Mouse (Mus musculus) hindbrain, embryonic 16.5 days (tissue): ENCODE results near the gene Carm1. TPM values are rescaled to one million over a fixed set of nuclear protein-coding genes. Genes with fewer than 3 reads are reported as not detected.
"Not testable (repeated sequence)": the region's sequence is repeated elsewhere in the genome, so short reads cannot be mapped to it uniquely, and the experiment has no call there.

ENCODE experiments used
- ATAC-seq: fragments of 200-750 bp; cut with Nextera tagmentation; 2 replicates; pipeline ENCODE4 v1.8.0; 2017; ENCODE audit warnings: moderate TSS enrichment, moderate library complexity
- H3K27ac ChIP-seq: fragments of 300-500 bp; sonication (generic); 2 replicates; pipeline ENCODE4 v1.5.1; 2014; ENCODE audit warnings: low read depth, mild to moderate bottlenecking, control low read depth, low read length, moderate library complexity
- H3K27me3 ChIP-seq: fragments of 300-500 bp; sonication (generic); replicated peaks from 2 replicates; pipeline ENCODE4 v1.6.1; 2014; ENCODE audit warnings: low read length; ENCODE audit not compliant: control insufficient read depth, insufficient read depth
- H3K36me3 ChIP-seq: fragments of 300-500 bp; sonication (generic); 2 replicates; pipeline ENCODE4 v1.6.1; 2014; ENCODE audit warnings: mild to moderate bottlenecking, low read length, moderate library complexity, mixed read lengths; ENCODE audit not compliant: control insufficient read depth, insufficient read depth
- H3K4me1 ChIP-seq: fragments of 300-500 bp; sonication (generic); 2 replicates; pipeline ENCODE4 v1.6.1; 2014; ENCODE audit warnings: low read depth, low read length; ENCODE audit not compliant: control insufficient read depth, insufficient read depth
- H3K4me2 ChIP-seq: fragments of 300-500 bp; sonication (generic); 2 replicates; pipeline ENCODE4 v1.6.1; 2014; ENCODE audit warnings: mild to moderate bottlenecking, low read length, control low read depth, moderate library complexity
- H3K4me3 ChIP-seq: fragments of 300-500 bp; sonication (generic); 2 replicates; pipeline ENCODE4 v1.5.1; 2014; ENCODE audit warnings: mild to moderate bottlenecking, low read length, control low read depth, moderate library complexity
- H3K9ac ChIP-seq: fragments of 300-500 bp; sonication (generic); 2 replicates; pipeline ENCODE4 v1.6.1; 2014; ENCODE audit warnings: low read depth, mild to moderate bottlenecking, control low read depth, low read length, moderate library complexity
- H3K9me3 ChIP-seq: fragments of 300-500 bp; sonication (generic); 2 replicates; pipeline ENCODE4 v1.6.1; 2014; ENCODE audit warnings: mild to moderate bottlenecking, low read length, moderate library complexity; ENCODE audit not compliant: control insufficient read depth
- WGBS: fragments of 180-500 bp; shearing (Covaris S2); extraction: QIAGEN DNeasy Blood & Tissue Kit; methylation state at CpG from one replicate; pipeline ENCODE4 v1.1.7; 2014; 5-methylcytosine and 5-hydroxymethylcytosine counted together
- polyA plus RNA-seq: library from polyadenylated mRNA; unstranded; fragments of >200 nt; fragmentation: Nextera tagmentation; extraction: Ambion mirVana; gene quantifications from 2 replicates; pipeline ENCODE4 v1.2.1, GENCODE M21; 2015

Carm1 gene
- polyA plus RNA-seq, 1 experiment from 2014 or later: 15.8 TPM

GRCm38 (mm10) chr9:21526634-21526944, 20.1 kb upstream of the Carm1 start:
- Histone ChIP-seq H3K36me3 (no peaks in the 10 kb centered on the region), H3K4me3 (no peak overlapping the region), H3K27ac (no peak overlapping the region), H3K4me2 (no peak overlapping the region), H3K27me3 (no peaks in the 10 kb centered on the region), H3K9me3 (no peaks in the 10 kb centered on the region), H3K4me1 (no peaks in the 10 kb centered on the region), H3K9ac (no peak overlapping the region)
- 96% methylated on average over 3 of the region's 3 CpGs for WGBS
- ATAC-seq: no peak

GRCm38 (mm10) chr9:21527100-21527801, 19.4 kb upstream of the Carm1 start:
- Histone ChIP-seq H3K4me2 (no peak overlapping the region), H3K9ac (no peak overlapping the region), H3K4me1 (no peaks in the 10 kb centered on the region), H3K9me3 (no peaks in the 10 kb centered on the region), H3K4me3 (no peak overlapping the region), H3K36me3 (no peaks in the 10 kb centered on the region), H3K27ac (no peak overlapping the region), H3K27me3 (no peaks in the 10 kb centered on the region)
- WGBS: 96% methylated on average over 2 of the region's 2 CpGs
- ATAC-seq: no peak

- no peaks in the 10 kb centered on the region for H3K36me3 ChIP-seq
- H3K9ac ChIP-seq: no peak overlapping the region
- no peaks in the 10 kb centered on the region for H3K4me1 ChIP-seq
- ATAC-seq: no peak
- H3K27me3 ChIP-seq: no peaks in the 10 kb centered on the region
- H3K9me3 ChIP-seq: no peaks in the 10 kb centered on the region
- H3K4me2 ChIP-seq: no peak overlapping the region
- H3K4me3 ChIP-seq: no peak overlapping the region
- 81% methylated on average over 1 of the region's 1 CpGs for WGBS
- no peak overlapping the region for H3K27ac ChIP-seq
These were observed 18.8 kb upstream of the Carm1 start for GRCm38 (mm10) chr9:21527917-21528324.

- H3K27ac ChIP-seq: no peak overlapping the region
- no peak for ATAC-seq
- H3K27me3 ChIP-seq: no peaks in the 10 kb centered on the region
- no peak overlapping the region for H3K9ac ChIP-seq
- no peak overlapping the region for H3K4me2 ChIP-seq
- 96% methylated on average over 14 of the region's 14 CpGs for WGBS
- no peak overlapping the region for H3K4me3 ChIP-seq
- no peaks in the 10 kb centered on the region for H3K4me1 ChIP-seq
- H3K9me3 ChIP-seq: no peaks in the 10 kb centered on the region
- H3K36me3 ChIP-seq: no peaks in the 10 kb centered on the region
These were observed 10.2 kb upstream of the Carm1 start for GRCm38 (mm10) chr9:21536501-21536900.

GRCm38 (mm10) chr9:21537009-21537408, 9.7 kb upstream of the Carm1 start:
- no peaks in the 10 kb centered on the region for H3K36me3 ChIP-seq
- H3K27ac ChIP-seq: no peak overlapping the region
- 77% methylated on average over 4 of the region's 4 CpGs for WGBS
- H3K9me3 ChIP-seq: no peaks in the 10 kb centered on the region
- no peak overlapping the region for H3K9ac ChIP-seq
- ATAC-seq: no peak
- no peak overlapping the region for H3K4me3 ChIP-seq
- H3K27me3 ChIP-seq: no peaks in the 10 kb centered on the region
- H3K4me1 ChIP-seq: no peaks in the 10 kb centered on the region
- no peak overlapping the region for H3K4me2 ChIP-seq

DNA sequence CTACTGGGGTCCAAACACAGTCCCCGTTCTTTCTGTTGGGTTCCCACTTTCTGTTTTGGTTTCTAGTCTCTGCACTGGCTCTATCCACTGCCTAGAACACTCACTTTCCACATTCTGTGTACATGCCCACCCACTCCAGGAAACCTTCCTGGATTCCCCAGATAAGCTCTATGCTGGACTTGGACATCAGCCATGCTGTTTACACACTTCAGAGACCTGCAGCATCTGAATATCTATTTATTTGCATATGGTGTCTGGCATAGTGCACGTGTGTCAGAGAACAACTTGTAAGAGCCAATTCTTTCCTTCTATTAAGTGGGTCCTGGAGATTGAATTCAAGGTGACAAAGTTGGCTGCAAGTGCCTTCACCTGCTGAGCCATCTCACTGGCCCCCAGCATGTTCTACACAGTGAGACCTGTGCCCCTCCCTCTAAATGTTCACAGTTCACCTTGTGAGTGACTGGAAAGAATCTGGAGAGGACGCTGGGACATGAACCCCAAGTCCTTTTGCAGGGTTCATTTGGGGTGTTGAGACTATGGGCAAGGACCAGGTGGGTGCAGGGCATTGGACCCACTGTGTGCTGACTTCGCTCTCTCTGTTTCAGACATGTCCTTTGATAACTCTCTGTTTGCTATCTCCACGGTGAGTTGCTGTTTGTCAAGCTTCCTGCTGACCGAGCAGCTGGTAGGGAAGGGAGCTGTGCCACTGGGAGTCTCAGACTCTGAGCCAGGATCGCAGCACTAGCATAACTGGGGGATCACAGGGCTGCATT, 6.5 kb upstream of the Carm1 start:
- Histone ChIP-seq H3K4me3 (no peak overlapping the region), H3K27ac (no peak overlapping the region), H3K9me3 (no peaks in the 10 kb centered on the region), H3K4me2 (no peak overlapping the region), H3K27me3 (no peaks in the 10 kb centered on the region), H3K36me3 (no peaks in the 10 kb centered on the region), H3K4me1 (peaks cover under 1% of the 10 kb centered on the region; the same call in 1 of the 2 replicates), H3K9ac (no peak overlapping the region)
- no peak for ATAC-seq
- WGBS: 81% methylated on average over 7 of the region's 7 CpGs

DNA sequence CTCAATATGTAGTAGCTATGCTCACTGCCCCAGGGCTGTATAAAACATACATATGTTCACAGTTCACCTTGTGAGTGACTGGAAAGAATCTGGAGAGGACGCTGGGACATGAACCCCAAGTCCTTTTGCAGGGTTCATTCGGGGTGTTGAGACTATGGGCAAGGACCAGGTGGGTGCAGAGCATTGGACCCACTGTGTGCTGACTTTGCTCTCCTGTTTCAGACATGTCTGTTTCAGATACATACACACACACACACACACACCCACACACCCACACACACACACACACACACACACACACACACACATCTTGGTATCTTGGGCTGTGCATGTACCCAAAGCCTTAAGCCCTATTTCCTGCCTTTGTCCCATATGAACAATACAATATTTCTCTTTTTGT, 4.7 kb upstream of the Carm1 start:
- 96% methylated on average over 2 of the region's 2 CpGs for WGBS
- H3K36me3 ChIP-seq: not testable (repeated sequence)

DNA sequence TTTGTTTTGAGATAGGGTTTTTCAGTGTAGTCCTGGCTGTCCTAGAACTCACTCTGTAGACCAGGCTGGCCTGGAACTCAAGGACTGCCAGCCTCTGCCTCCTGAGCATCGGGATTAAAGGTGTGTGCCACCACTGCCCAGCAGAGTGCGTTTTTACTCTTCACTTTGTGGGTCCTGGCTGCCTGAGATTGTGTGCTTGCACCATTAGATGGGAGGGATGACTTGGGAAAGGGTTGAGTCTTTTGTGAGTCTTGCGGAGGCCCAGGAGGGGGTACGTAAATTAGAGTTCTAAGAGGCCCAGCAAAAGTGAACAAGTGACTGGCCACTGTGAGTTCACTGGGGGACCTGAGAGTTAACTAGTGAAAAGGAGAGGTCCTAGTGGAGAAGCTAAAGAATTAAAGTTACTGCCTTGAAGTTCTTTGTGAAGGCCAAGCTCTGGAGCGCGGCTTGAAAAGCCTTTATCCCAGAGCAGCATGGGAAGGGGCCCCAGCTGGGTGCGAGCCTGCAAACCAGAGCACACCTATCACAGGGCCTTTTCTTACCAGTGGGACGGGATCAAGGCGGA, 1.3 kb upstream of the Carm1 start:
- peak overlapping the region; percentile 94 for H3K27ac ChIP-seq
- H3K4me2 ChIP-seq: peak overlapping the region; percentile 53
- ATAC-seq: peak; percentile 61
- peaks cover 24% of the 10 kb centered on the region for H3K4me1 ChIP-seq
- 5% methylated on average over 9 of the region's 9 CpGs for WGBS
- H3K4me3 ChIP-seq: peak overlapping the region; percentile 65
- H3K27me3 ChIP-seq: no peaks in the 10 kb centered on the region
- peak overlapping the region; percentile 86 for H3K9ac ChIP-seq
- no peaks in the 10 kb centered on the region for H3K36me3 ChIP-seq
- H3K9me3 ChIP-seq: no peaks in the 10 kb centered on the region

More for the DNA sequence above, 4.7 kb upstream of the Carm1 start:
- not testable (repeated sequence) for H3K9me3 ChIP-seq, H3K4me1 ChIP-seq, H3K27ac ChIP-seq, H3K4me2 ChIP-seq, H3K27me3 ChIP-seq, H3K9ac ChIP-seq, ATAC-seq, H3K4me3 ChIP-seq
